Mouse (Mus musculus): ENCODE measurements around the gene Arid1b. TPM values are rescaled to one million over a fixed set of nuclear protein-coding genes. Genes with fewer than 3 reads are reported as not detected.

Arid1b gene
- polyA plus RNA-seq, 1 experiment from 2014 or later: 12.5 TPM

GRCm38 (mm10) chr17:5026578-5026977 is 32.4 kb downstream of the Arid1b start:
- Histone ChIP-seq H3K36me3 (no peaks in the 10 kb centered on the region), H3K27me3 (no peaks in the 10 kb centered on the region), H3K9ac (no peak overlapping the region), H3K27ac (no peak overlapping the region), H3K4me1 (peaks cover 26% of the 10 kb centered on the region), H3K9me3 (no peaks in the 10 kb centered on the region), H3K4me3 (no peak overlapping the region), H3K4me2 (replicated peaks) (no peak overlapping the region)
- ATAC-seq (ENCODE audit: low FRiP score, low read depth): no peak
- WGBS: 68% methylated on average over 2 of the region's 2 CpGs

- H3K4me3 ChIP-seq: no peak overlapping the region
- no peaks in the 10 kb centered on the region for H3K9me3 ChIP-seq
- WGBS: 86% methylated on average over 4 of the region's 4 CpGs
- ATAC-seq (ENCODE audit: low FRiP score, low read depth): no peak
- peaks cover 21% of the 10 kb centered on the region; the same call in 1 of the 2 replicates for H3K4me1 ChIP-seq
- H3K27me3 ChIP-seq: no peaks in the 10 kb centered on the region
- no peak overlapping the region for H3K4me2 ChIP-seq (replicated peaks)
- no peak overlapping the region for H3K27ac ChIP-seq
- no peak overlapping the region for H3K9ac ChIP-seq
- no peaks in the 10 kb centered on the region for H3K36me3 ChIP-seq
Observed at GRCm38 (mm10) chr17:5029148-5029547, 35.0 kb downstream of the Arid1b start.

- H3K27ac ChIP-seq: no peak overlapping the region
- no peak overlapping the region for H3K9ac ChIP-seq
- no peak for ATAC-seq (ENCODE audit: low FRiP score, low read depth)
- 87% methylated on average over 2 of the region's 2 CpGs for WGBS
- H3K4me3 ChIP-seq: no peak overlapping the region
- no peaks in the 10 kb centered on the region for H3K27me3 ChIP-seq
- H3K4me1 ChIP-seq: peaks cover 18% of the 10 kb centered on the region; the same call in 1 of the 2 replicates
- no peak overlapping the region for H3K4me2 ChIP-seq (replicated peaks)
- H3K36me3 ChIP-seq: no peaks in the 10 kb centered on the region
- no peaks in the 10 kb centered on the region for H3K9me3 ChIP-seq
Observed at GRCm38 (mm10) chr17:5030290-5030689, 36.2 kb downstream of the Arid1b start.

GRCm38 (mm10) chr17:5033346-5033745 is 39.2 kb downstream of the Arid1b start:
- ATAC-seq (ENCODE audit: low FRiP score, low read depth): no peak
- H3K36me3 ChIP-seq: no peaks in the 10 kb centered on the region
- H3K9ac ChIP-seq: no peak overlapping the region
- H3K27ac ChIP-seq: no peak overlapping the region
- H3K4me2 ChIP-seq (replicated peaks): no peak overlapping the region
- 67% methylated on average over 3 of the region's 3 CpGs for WGBS
- H3K4me3 ChIP-seq: no peak overlapping the region
- H3K27me3 ChIP-seq: no peaks in the 10 kb centered on the region
- H3K4me1 ChIP-seq: peaks cover 45% of the 10 kb centered on the region
- H3K9me3 ChIP-seq: no peaks in the 10 kb centered on the region

GRCm38 (mm10) chr17:5034201-5034600 is 40.1 kb downstream of the Arid1b start:
- Histone ChIP-seq H3K27ac (no peak overlapping the region), H3K27me3 (no peaks in the 10 kb centered on the region), H3K36me3 (no peaks in the 10 kb centered on the region), H3K9ac (no peak overlapping the region), H3K4me3 (no peak overlapping the region), H3K9me3 (no peaks in the 10 kb centered on the region), H3K4me2 (replicated peaks) (no peak overlapping the region), H3K4me1 (peaks cover 53% of the 10 kb centered on the region)
- no peak for ATAC-seq (ENCODE audit: low FRiP score, low read depth)
- 89% methylated on average over 3 of the region's 3 CpGs for WGBS

- H3K4me2 ChIP-seq (replicated peaks): no peak overlapping the region
- H3K36me3 ChIP-seq: 0 out of 2 replicates have a peak, but pooled peaks cover 6% of the 10 kb centered on the region
- no peak overlapping the region for H3K9ac ChIP-seq
- no peaks in the 10 kb centered on the region for H3K9me3 ChIP-seq
- no peaks in the 10 kb centered on the region for H3K27me3 ChIP-seq
- H3K4me1 ChIP-seq: peaks cover 61% of the 10 kb centered on the region
- no peak for ATAC-seq (ENCODE audit: low FRiP score, low read depth)
- WGBS: 47% methylated on average over 2 of the region's 2 CpGs
- no peak overlapping the region for H3K27ac ChIP-seq
- H3K4me3 ChIP-seq: no peak overlapping the region
Observed at GRCm38 (mm10) chr17:5036200-5036835, 42.2 kb downstream of the Arid1b start.

GRCm38 (mm10) chr17:5037199-5037598 is 43.1 kb downstream of the Arid1b start:
- no peak overlapping the region for H3K4me3 ChIP-seq
- H3K9ac ChIP-seq: no peak overlapping the region
- H3K4me2 ChIP-seq (replicated peaks): no peak overlapping the region
- no peaks in the 10 kb centered on the region for H3K9me3 ChIP-seq
- no peaks in the 10 kb centered on the region for H3K27me3 ChIP-seq
- H3K27ac ChIP-seq: no peak overlapping the region
- no peak for ATAC-seq (ENCODE audit: low FRiP score, low read depth)
- H3K36me3 ChIP-seq: peaks cover 14% of the 10 kb centered on the region; the same call in 1 of the 2 replicates
- WGBS: 75% methylated on average over 8 of the region's 8 CpGs
- peaks cover 63% of the 10 kb centered on the region for H3K4me1 ChIP-seq

GRCm38 (mm10) chr17:5039826-5040225 is 45.7 kb downstream of the Arid1b start:
- H3K4me3 ChIP-seq: no peak overlapping the region
- H3K4me1 ChIP-seq: peaks cover 70% of the 10 kb centered on the region
- no peaks in the 10 kb centered on the region for H3K9me3 ChIP-seq
- H3K36me3 ChIP-seq: peaks cover 19% of the 10 kb centered on the region; the same call in 1 of the 2 replicates
- H3K27me3 ChIP-seq: no peaks in the 10 kb centered on the region
- no peak overlapping the region for H3K9ac ChIP-seq
- H3K27ac ChIP-seq: no peak overlapping the region
- ATAC-seq (ENCODE audit: low FRiP score, low read depth): no peak
- H3K4me2 ChIP-seq (replicated peaks): no peak overlapping the region
- WGBS: 76% methylated on average over 2 of the region's 2 CpGs

GRCm38 (mm10) chr17:5043871-5044270 is 49.7 kb downstream of the Arid1b start:
- no peak overlapping the region for H3K9ac ChIP-seq

GRCm38 (mm10) chr17:5045613-5046012 is 51.5 kb downstream of the Arid1b start:
- H3K4me3 ChIP-seq: no peak overlapping the region
- WGBS: 82% methylated on average over 5 of the region's 5 CpGs
- H3K4me2 ChIP-seq (replicated peaks): no peak overlapping the region

More at GRCm38 (mm10) chr17:5043871-5044270, 49.7 kb downstream of the Arid1b start:
- H3K4me2 ChIP-seq (replicated peaks): no peak overlapping the region
- H3K27ac ChIP-seq: no peak overlapping the region
- H3K4me3 ChIP-seq: no peak overlapping the region
- peaks cover 56% of the 10 kb centered on the region for H3K4me1 ChIP-seq
- H3K9me3 ChIP-seq: no peaks in the 10 kb centered on the region
- H3K36me3 ChIP-seq: peaks cover 23% of the 10 kb centered on the region; the same call in 1 of the 2 replicates
- 79% methylated on average over 7 of the region's 7 CpGs for WGBS
- H3K27me3 ChIP-seq: no peaks in the 10 kb centered on the region
- no peak for ATAC-seq (ENCODE audit: low FRiP score, low read depth)

GRCm38 (mm10) chr17:5047373-5047772 is 53.2 kb downstream of the Arid1b start:
- Histone ChIP-seq H3K27ac (no peak overlapping the region), H3K36me3 (peaks cover 7% of the 10 kb centered on the region; the same call in 1 of the 2 replicates), H3K27me3 (no peaks in the 10 kb centered on the region), H3K9ac (no peak overlapping the region), H3K4me1 (peaks cover 60% of the 10 kb centered on the region), H3K4me2 (replicated peaks) (no peak overlapping the region), H3K4me3 (no peak overlapping the region), H3K9me3 (no peaks in the 10 kb centered on the region)
- 83% methylated on average over 4 of the region's 4 CpGs for WGBS
- ATAC-seq (ENCODE audit: low FRiP score, low read depth): no peak

More at GRCm38 (mm10) chr17:5045613-5046012, 51.5 kb downstream of the Arid1b start:
- Histone ChIP-seq H3K36me3 (peaks cover 20% of the 10 kb centered on the region; the same call in 1 of the 2 replicates), H3K27ac (no peak overlapping the region), H3K4me1 (peaks cover 54% of the 10 kb centered on the region), H3K9ac (no peak overlapping the region), H3K9me3 (no peaks in the 10 kb centered on the region), H3K27me3 (no peaks in the 10 kb centered on the region)
- no peak for ATAC-seq (ENCODE audit: low FRiP score, low read depth)

- no peak overlapping the region for H3K4me3 ChIP-seq
- H3K27ac ChIP-seq: no peak overlapping the region
- H3K4me1 ChIP-seq: peaks cover 65% of the 10 kb centered on the region
- H3K36me3 ChIP-seq: peaks cover 4% of the 10 kb centered on the region; the same call in 1 of the 2 replicates
- no peak overlapping the region for H3K4me2 ChIP-seq (replicated peaks)
- no peaks in the 10 kb centered on the region for H3K27me3 ChIP-seq
- no peak overlapping the region for H3K9ac ChIP-seq
- 64% methylated on average over 8 of the region's 8 CpGs for WGBS
- no peak for ATAC-seq (ENCODE audit: low FRiP score, low read depth)
- H3K9me3 ChIP-seq: no peaks in the 10 kb centered on the region
Observed at GRCm38 (mm10) chr17:5050266-5050665, 56.1 kb downstream of the Arid1b start.
